Mouse (Mus musculus): ENCODE measurements at regions not wholly inside any gene's neighbourhood (a gene's known extent, or its start where the extent isn't known, plus 50 kb on each side); places are given as distances from the start of the nearest gene placed in this dataset.

DNA sequence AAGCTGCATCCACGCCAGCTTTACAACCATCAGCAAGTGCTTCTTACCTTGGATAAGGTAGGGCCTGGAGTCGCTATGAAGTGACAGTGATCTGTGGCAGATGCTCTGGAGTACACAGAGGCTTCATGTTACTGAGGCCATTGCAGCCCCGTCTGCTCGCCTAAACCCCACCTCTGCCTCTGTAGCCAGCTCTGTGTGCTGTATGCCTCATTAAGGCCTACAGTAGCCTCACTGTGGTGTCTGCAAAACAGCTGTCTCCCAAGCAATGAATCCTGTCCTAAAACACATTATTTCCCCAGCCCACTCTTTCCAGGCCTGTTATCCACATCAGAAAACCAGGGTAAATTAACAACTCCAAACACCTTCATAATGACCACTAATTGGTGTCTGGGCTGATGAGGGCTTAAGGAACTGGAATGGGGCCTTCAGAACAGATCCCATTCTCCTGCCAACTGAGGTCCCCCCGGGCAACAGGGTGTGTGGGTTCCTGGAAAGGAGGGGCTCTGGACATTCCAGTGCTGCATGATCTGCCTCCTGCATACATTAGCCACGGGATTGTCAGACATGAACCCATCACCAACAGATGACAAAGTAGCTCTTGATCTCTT lies 195.4 kb upstream of the Gm10295 start:
- Histone ChIP-seq H3K4me2 (ENCODE audit: insufficient read depth, low read depth, poor library complexity, severe bottlenecking) (no peak overlapping the region), H3K27me3 (replicated peaks) (no peaks in the 10 kb centered on the region), H3K79me2 (replicated peaks; ENCODE audit: control insufficient read depth, extremely low read depth, insufficient read depth, poor library complexity, severe bottlenecking) (no peaks in the 10 kb centered on the region), H3K36me3 (replicated peaks in 1 of 2; ENCODE audit: control insufficient read depth in 1 of 2, insufficient read depth in 1 of 2, low read length in 1 of 2) (no peaks in the 10 kb centered on the region), H3K4me1 (ENCODE audit: control insufficient read depth in 1 of 2, insufficient read depth in 2 of 2) (no peaks in the 10 kb centered on the region), H3K9me3 (replicated peaks; ENCODE audit: low read length) (peaks cover 61% of the 10 kb centered on the region), H3K4me3 (replicated peaks in 1 of 3; ENCODE audit: low read depth in 2 of 3, low read length in 2 of 3, poor library complexity in 1 of 3) (no peak overlapping the region), H3K9ac (ENCODE audit: insufficient read depth, low read depth) (no peak overlapping the region), H3K27ac (ENCODE audit: insufficient read depth, low read depth) (no peak overlapping the region)
- in situ Hi-C loops (cut with MboI; ENCODE audit: low pct_ligation_motif_present, low pct_unique_long_range_greater_than_20kb, low sequenced_read_pairs) = no loop called here
- no peak for DNase-seq (ENCODE audit: extremely low read depth)
- dilution Hi-C loops (cut with MboI; ENCODE audit: extremely low pct_ligation_motif_present, extremely low pct_unique_long_range_greater_than_20kb, low sequenced_read_pairs) = no loop called here
- TF ChIP-seq CHD1 (IDR thresholded peaks at IDR 0.05; ENCODE audit: low read depth, low read length) = no peak
- no peak for TF ChIP-seq ZKSCAN1 (IDR thresholded peaks at IDR 0.05; ENCODE audit: borderline replicate concordance, low read depth, low read length)
- no peak for TF ChIP-seq CHD2 (IDR thresholded peaks at IDR 0.05; ENCODE audit: low read length)
- no peak for TF ChIP-seq PAX5 (IDR thresholded peaks at IDR 0.05; ENCODE audit: low read length)
- no peak for TF ChIP-seq ZNF384 (IDR thresholded peaks at IDR 0.05; ENCODE audit: low read depth, low read length)
- TF ChIP-seq NRF1 (IDR thresholded peaks at IDR 0.05; ENCODE audit: low read depth, low read length) = no peak
- TF ChIP-seq CTCF (conservative IDR thresholded peaks at IDR 0.05 in 1 of 2, IDR thresholded peaks at IDR 0.05 in 1 of 2; ENCODE audit: low read depth in 2 of 2, low read length in 2 of 2) = no peak

- Histone ChIP-seq H3K4me3 (replicated peaks in 1 of 3; ENCODE audit: low read depth in 2 of 3, low read length in 2 of 3, poor library complexity in 1 of 3) (no peak overlapping the region), H3K27me3 (replicated peaks) (no peaks in the 10 kb centered on the region), H3K36me3 (replicated peaks in 1 of 2; ENCODE audit: control insufficient read depth in 1 of 2, insufficient read depth in 1 of 2, low read length in 1 of 2) (no peaks in the 10 kb centered on the region), H3K27ac (ENCODE audit: insufficient read depth, low read depth) (no peak overlapping the region), H3K79me2 (replicated peaks; ENCODE audit: control insufficient read depth, extremely low read depth, insufficient read depth, poor library complexity, severe bottlenecking) (no peaks in the 10 kb centered on the region), H3K9ac (ENCODE audit: insufficient read depth, low read depth) (no peak overlapping the region), H3K9me3 (replicated peaks; ENCODE audit: low read length) (peaks cover 41% of the 10 kb centered on the region), H3K4me2 (ENCODE audit: insufficient read depth, low read depth, poor library complexity, severe bottlenecking) (no peak overlapping the region), H3K4me1 (ENCODE audit: control insufficient read depth in 1 of 2, insufficient read depth in 2 of 2) (no peaks in the 10 kb centered on the region)
- no peak for TF ChIP-seq MAZ (IDR thresholded peaks at IDR 0.05; ENCODE audit: low read depth, low read length)
- no peak for TF ChIP-seq ZKSCAN1 (IDR thresholded peaks at IDR 0.05; ENCODE audit: borderline replicate concordance, low read depth, low read length)
- no peak for TF ChIP-seq SIN3A (IDR thresholded peaks at IDR 0.05; ENCODE audit: low read length)
- TF ChIP-seq NELFE (IDR thresholded peaks at IDR 0.05; ENCODE audit: low read depth, low read length) = no peak
- TF ChIP-seq BHLHE40 (IDR thresholded peaks at IDR 0.05; ENCODE audit: low read depth, low read length) = no peak
- TF ChIP-seq ZMIZ1 (IDR thresholded peaks at IDR 0.05; ENCODE audit: low read depth, low read length) = no peak
- TF ChIP-seq MAFK (IDR thresholded peaks at IDR 0.05; ENCODE audit: insufficient replicate concordance, low read length) = no peak
- TF ChIP-seq RCOR1 (conservative IDR thresholded peaks at IDR 0.05; ENCODE audit: low read depth, low read length) = no peak
- no peak for TF ChIP-seq MXI1 (IDR thresholded peaks at IDR 0.05; ENCODE audit: low read depth, low read length)
- TF ChIP-seq CHD1 (IDR thresholded peaks at IDR 0.05; ENCODE audit: low read depth, low read length) = no peak
- no peak for TF ChIP-seq HCFC1 (IDR thresholded peaks at IDR 0.05; ENCODE audit: low read depth, low read length)
- no peak for TF ChIP-seq PAX5 (IDR thresholded peaks at IDR 0.05; ENCODE audit: low read length)
- no peak for TF ChIP-seq GABPA (IDR thresholded peaks at IDR 0.05; ENCODE audit: insufficient replicate concordance, low read depth, low read length)
- no peak for TF ChIP-seq TBP (conservative IDR thresholded peaks at IDR 0.05; ENCODE audit: low read depth, low read length)
- no peak for DNase-seq (ENCODE audit: extremely low read depth)
- dilution Hi-C loops (cut with MboI; ENCODE audit: extremely low pct_ligation_motif_present, extremely low pct_unique_long_range_greater_than_20kb, low sequenced_read_pairs) (no loop called here), in situ Hi-C loops (cut with MboI; ENCODE audit: low pct_ligation_motif_present, low pct_unique_long_range_greater_than_20kb, low sequenced_read_pairs) (no loop called here)
Observed at GRCm38 (mm10) chr7:71541467-71541866, 190.2 kb upstream of the Gm10295 start.

Measured in CH12.LX (cell line).